Mouse (Mus musculus): ENCODE results near the gene Polr1a. TPM values are rescaled to one million over a fixed set of nuclear protein-coding genes. Genes with fewer than 3 reads are reported as not detected.
"Not testable (repeated sequence)": the region's sequence is repeated elsewhere in the genome, so short reads cannot be mapped to it uniquely, and the experiment has no call there.

Gene Polr1a
- polyA plus RNA-seq (2012; rRNA removed), result 12.7 and 13.1 TPM in 2 replicates

GRCm38 (mm10) chr6:71908481-71909381 lies at the start of gene Polr1a, which contains the start of gene Ptcd3:
Gene Polr1a (plus strand): TSS chr6:71909053.
Gene Ptcd3 (minus strand): TSS chr6:71908750.
- DNase-seq (ENCODE audit: low spot score), result peak; percentile 85

- no peak for DNase-seq (ENCODE audit: low spot score)
These were observed 41.1 kb upstream of the Polr1a start for GRCm38 (mm10) chr6:71867751-71868150.

DNA sequence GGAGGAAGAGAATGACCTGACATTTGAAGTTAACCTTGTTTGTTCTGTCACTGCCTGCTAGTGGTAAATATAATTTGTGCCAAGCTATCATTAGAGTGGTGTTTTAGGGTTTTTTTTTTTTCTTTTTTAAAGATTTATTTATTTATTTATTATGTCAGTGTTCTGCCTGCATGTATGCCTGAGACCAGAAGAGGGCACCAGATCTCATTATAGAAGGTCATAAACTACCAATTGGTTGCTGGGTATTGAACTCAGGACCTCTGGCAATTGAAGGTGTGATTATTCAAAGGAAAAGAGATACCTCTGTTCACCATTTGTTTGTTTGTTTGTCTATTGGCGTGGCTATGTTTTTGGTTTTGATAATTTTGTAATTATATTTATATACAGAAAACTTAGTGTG lies 40.0 kb upstream of the Polr1a start:
- no peak for DNase-seq (ENCODE audit: low spot score)

DNA sequence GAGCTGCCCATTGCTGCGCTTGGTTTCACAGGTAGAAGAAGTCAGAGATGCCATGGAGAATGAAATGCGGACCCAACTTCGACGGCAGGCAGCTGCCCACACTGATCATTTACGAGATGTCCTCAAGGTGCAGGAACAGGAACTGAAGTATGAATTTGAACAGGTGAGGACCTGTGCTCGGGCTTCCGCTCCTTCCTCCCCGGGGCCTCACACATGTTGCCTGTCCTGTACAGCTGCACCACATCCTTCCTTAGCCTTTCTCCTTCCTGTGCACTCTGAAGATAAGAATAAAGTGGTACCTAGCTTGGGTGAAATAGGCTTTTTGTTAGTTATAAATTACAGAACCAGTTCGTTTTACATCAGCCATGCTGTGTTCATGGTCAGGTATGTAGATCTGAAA lies 37.5 kb upstream of the Polr1a start:
- DNase-seq (ENCODE audit: low spot score), result no peak

DNA sequence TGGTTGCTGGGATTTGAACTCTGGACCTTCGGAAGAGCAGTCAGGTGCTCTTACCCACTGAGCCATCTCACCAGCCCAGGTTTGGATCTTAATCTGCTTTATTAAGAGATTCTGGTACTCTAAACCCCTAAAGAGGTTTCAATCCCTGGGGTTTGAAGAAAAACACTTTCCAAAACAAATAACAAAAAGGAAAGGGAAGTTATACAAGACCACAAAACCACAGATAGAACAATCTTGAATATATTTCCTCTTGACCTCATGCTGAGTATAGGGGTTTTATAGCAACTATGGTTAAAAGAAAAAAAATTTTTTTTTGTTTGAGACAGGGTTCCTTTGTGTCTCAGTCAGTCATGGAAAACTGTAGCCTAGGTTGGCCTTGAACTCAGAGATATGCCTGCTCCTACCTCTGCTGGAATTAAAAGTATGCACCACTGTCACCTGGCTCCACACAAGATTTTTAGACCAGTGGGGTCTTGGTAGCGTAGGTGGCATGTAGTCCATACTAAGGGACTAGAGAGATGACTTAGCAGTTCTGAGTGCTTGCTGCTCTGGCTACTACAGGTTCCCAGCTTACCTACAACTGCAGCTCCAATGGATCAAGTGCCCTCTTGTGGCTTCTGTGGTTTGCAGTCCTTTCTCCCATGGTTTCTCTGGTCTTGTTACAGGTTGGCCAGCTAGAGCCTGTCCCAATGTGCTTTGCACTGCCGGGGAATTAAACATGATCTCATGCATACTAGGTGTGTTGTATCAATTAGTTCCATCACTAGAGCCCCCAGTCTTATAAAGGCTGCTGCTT lies 30.7 kb upstream of the Polr1a start:
- DNase-seq (ENCODE audit: low spot score), result no peak

- no peak for DNase-seq (ENCODE audit: low spot score)
These were observed 15.6 kb upstream of the Polr1a start for GRCm38 (mm10) chr6:71893263-71893662.

GRCm38 (mm10) chr6:71907702-71908235 lies 1.1 kb upstream of the Polr1a start:
- DNase-seq (ENCODE audit: low spot score), result no peak

- no peak for DNase-seq (ENCODE audit: low spot score)
These were observed 531 bp downstream of the Polr1a start for GRCm38 (mm10) chr6:71909384-71909783.

- DNase-seq (ENCODE audit: low spot score), result no peak
These were observed 987 bp downstream of the Polr1a start for GRCm38 (mm10) chr6:71909840-71910239.

- DNase-seq (ENCODE audit: low spot score), result no peak
These were observed 3.0 kb downstream of the Polr1a start for GRCm38 (mm10) chr6:71911686-71912450.

GRCm38 (mm10) chr6:71920752-71921151 lies 11.9 kb downstream of the Polr1a start:
- no peak for DNase-seq (ENCODE audit: low spot score)

DNA sequence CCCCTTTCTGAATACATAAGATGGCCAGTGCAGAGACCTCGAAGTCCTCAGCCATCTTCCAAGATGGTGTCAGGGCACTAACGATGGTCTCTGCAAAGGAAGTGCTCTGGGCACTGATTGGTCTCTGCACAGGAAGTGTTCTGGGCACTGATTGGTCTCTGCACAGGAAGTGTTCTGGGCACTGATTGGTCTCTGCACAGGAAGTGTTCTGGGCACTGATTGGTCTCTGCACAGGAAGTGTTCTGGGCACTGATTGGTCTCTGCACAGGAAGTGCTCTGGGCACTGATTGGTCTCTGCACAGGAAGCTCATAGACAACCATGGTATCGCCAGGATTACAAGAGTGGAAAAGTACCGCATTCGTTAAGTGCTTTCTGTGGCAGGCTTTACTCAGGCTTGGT lies 16.4 kb downstream of the Polr1a start:
- not testable (repeated sequence) for DNase-seq (ENCODE audit: low spot score)

DNA sequence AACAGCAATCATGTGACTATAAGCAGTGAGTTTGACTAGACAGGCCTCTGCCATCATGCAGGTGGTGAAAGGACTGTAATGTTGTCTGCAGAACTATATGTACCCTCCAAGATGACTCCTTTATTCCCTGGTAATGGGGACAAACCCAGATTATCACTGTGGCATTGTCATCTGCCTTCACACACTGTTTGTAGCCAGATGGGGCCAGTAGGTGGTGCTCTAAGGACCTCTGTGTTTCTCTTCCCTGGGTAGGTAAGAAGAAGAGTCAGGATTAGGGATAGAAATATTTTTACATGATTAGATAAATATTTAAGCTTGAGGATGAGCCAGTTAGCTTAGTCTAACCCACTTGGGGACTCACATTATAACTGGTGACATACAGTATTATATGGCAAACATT lies 19.1 kb downstream of the Polr1a start:
- DNase-seq (ENCODE audit: low spot score), result no peak

DNA sequence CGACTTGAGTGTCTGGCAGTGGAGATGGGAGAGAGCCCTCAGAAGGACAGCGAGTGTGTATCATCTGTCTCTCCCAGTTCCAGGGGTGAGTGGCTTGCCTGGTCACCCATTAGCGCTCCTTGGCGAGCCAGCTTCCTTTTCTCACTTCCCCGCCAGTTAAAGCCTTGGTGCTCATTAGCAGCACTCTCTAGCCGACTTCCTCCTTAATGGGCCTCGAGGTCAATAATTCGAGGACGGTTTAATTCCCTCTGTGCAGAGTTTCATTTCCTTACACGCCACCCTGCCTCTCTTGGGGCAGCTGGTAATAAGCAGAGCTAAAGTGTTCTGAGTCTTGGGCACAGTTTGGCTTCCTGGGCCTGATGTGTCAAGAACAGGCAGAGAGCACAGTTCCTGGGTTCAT lies 21.2 kb downstream of the Polr1a start:
- no peak for DNase-seq (ENCODE audit: low spot score)

DNA sequence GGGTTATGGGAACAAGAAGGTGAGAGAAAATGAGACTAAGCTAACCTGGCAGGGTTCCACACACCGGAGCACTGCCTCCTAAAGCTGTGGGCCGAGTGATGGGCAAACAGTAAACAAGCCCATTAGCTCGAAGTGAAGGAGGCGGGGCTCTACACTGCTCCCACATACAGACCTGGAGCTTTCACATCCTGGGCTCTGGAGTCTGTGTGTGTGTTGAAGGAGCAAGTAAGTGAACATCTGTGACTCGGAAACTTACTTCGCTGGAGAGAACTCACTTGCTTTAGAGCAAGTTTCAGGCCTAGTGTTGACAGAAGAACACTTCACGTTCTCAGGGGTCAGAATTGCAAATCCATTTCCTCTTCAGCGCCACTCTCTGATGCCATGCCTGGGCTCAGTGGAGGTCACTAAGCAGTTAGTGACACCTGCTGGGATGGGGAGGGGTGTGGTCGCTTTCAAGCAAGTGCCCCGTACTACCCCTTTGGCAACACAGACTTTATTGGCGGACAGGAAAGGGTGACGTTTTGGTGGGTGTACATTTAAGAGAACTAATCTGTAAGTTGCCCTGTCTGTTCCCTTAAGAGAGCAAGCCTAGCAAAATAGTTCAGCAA lies 22.1 kb downstream of the Polr1a start:
- no peak for DNase-seq (ENCODE audit: low spot score)

DNA sequence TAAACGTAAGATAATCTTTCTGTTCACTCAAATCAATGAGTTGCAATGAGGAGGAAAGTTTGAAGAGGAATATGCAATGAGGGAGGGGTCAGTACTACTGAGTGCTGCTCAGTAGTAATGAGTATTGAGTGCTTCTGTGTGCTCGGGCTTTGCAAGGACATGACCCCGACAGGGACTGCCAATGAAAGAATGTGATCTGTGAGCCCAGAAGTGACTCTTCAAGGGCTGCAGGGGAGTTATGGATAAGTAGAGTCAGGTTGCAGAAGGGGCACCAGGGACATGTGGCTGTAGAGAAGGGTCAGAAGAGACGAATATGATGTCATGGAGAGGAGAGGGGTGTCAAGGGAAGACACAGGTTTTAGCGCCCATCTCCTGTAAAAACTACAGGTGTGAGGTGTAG lies 23.5 kb downstream of the Polr1a start:
- no peak for DNase-seq (ENCODE audit: low spot score)

DNA sequence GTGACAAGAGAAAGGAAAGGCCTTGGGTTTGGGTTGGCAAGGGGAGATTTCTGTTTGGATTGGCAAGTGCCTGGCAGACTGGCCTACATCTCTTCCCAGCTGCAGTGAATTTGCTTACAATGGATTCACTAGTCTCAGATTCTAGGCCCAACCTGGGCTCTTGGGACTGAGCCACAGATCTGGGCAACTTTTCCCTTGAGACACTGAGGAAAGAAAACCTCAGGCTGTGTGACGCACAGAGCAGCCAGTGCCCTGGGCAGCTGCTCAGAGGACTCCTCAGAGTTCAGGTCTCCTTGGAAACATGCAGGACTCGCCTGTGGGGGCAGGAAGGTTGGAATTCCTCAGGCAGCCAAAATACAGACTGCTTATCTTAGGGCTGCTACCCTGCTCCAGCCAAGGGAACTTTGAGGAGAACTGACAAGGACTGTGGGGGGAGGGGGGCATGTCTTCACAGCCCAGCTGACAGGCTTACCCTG lies 25.3 kb downstream of the Polr1a start:
- no peak for DNase-seq (ENCODE audit: low spot score)

- DNase-seq (ENCODE audit: low spot score), result no peak
These were observed 26.9 kb downstream of the Polr1a start for GRCm38 (mm10) chr6:71935737-71936136.

DNA sequence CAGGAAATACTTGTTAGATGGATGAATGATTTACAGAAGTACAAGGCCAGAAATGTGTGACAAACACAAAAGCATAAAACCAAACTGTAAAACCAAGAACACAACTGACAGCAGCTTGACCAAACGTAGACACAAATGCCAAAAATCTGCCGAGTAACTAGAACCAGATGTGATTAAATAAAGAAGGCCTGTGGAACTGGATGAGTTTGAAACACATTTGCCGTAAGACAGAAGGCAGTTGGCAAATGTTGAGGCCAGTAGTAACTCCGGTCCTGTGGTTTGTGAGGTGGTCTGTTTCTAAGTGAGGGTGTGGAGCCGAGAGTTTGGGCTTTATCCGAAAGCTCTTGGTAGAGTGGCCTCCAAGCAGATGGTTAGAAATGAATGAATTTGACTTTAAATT lies 32.1 kb downstream of the Polr1a start:
- no peak for DNase-seq (ENCODE audit: low spot score)

DNA sequence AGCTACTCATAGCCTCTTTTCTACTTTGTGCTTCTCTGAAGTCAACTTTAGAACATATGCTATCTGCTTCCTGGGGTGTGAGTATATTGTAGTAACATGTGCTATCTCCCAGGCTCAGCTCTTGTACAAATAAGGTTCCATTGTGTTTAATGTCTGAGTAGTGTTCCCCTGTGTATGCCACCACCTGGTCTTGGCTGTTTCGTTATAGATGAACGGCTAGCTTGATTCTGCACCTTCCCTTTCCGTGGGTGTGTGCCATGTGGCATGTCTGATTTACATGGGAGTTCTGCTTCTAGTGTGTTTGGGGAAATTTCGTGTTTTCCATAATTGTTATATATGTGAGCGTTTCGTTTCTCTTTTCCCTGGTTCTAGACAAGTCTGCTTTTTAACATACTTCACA lies 36.2 kb downstream of the Polr1a start:
- no peak for DNase-seq (ENCODE audit: low spot score)

DNA sequence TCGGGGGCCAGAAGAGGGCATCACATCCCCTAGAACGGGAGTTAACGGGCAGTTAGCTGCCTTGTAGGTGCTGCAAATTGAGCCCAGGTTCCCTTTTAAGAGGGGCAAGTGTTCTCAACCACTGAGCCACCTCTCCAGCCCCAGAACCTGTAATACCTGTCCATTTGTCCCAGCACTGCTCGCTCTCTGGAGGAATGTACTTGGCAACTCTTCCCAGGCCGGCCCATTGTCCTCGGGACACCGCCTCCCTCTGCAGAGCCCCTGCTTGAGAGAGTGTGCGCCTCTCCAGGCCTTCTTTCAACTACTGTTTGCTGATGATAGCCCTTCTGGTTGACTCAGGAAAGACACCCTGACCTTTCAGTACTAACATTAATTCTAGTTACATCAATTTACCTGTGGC lies 37.3 kb downstream of the Polr1a start:
- DNase-seq (ENCODE audit: low spot score), result no peak

Measured in urinary bladder, adult 2 months (tissue).